Mouse (Mus musculus) heart, adult 2 months (tissue): ENCODE data around the gene Pde6h.

Source experiments
- CTCF ChIP-seq: fragments of 200-600 bp; IDR thresholded peaks from 2 replicates; pipeline ENCODE4 v1.8.1; 2022; ENCODE audit warnings: antibody characterized with exemption, mild to moderate bottlenecking, moderate library complexity
- EP300 ChIP-seq: fragments of 200-500 bp; IDR thresholded peaks from 2 replicates; pipeline ENCODE4 v1.6.1; 2011; ENCODE audit warnings: low read depth, low read length, control low read depth; ENCODE audit not compliant: insufficient read depth
- POLR2A ChIP-seq: fragments of 200-500 bp; IDR thresholded peaks from 2 replicates; pipeline ENCODE4 v1.6.1; 2011; ENCODE audit warnings: mild to moderate bottlenecking, low read depth, low read length, control low read depth; ENCODE audit not compliant: insufficient read depth

GRCm38 (mm10) chr6:136993574-136993973 lies 69.9 kb downstream of the Pde6h start:
- TF ChIP-seq CTCF (no peak), POLR2A (no peak), EP300 (no peak)
